Mouse (Mus musculus) lung, postnatal 10 days (tissue): ENCODE measurements around the gene Ttc9c.

Experiments
- DNase-seq: peaks from one replicate; pipeline ENCODE4 v3.0.0; 2021

The Ttc9c gene

GRCm38 (mm10) chr19:8829660-8830059, 10.5 kb upstream of the Ttc9c start, which contains the start of gene AC129217.1:
AC129217.1 (plus strand) TSS chr19:8829773.
- no peak for DNase-seq

- no peak for DNase-seq
Measured at GRCm38 (mm10) chr19:8822696-8823095, 3.6 kb upstream of the Ttc9c start.

GRCm38 (mm10) chr19:8821146-8821545, 2.0 kb upstream of the Ttc9c start:
- DNase-seq = no peak

GRCm38 (mm10) chr19:8820424-8820956, 1.4 kb upstream of the Ttc9c start:
- DNase-seq = no peak

- DNase-seq = peak; percentile 99
Measured at GRCm38 (mm10) chr19:8819596-8820423, 677 bp upstream of the Ttc9c start, which contains the start of gene Hnrnpul2. Hnrnpul2 (plus strand) TSS chr19:8820010.

GRCm38 (mm10) chr19:8818301-8818798, 783 bp downstream of the Ttc9c start:
- no peak for DNase-seq

GRCm38 (mm10) chr19:8817001-8817400, 2.1 kb downstream of the Ttc9c start:
- no peak for DNase-seq

- DNase-seq = no peak
Measured at GRCm38 (mm10) chr19:8815812-8816211, 3.3 kb downstream of the Ttc9c start.

- no peak for DNase-seq
Measured at GRCm38 (mm10) chr19:8806810-8807209, 12.3 kb downstream of the Ttc9c start.

- DNase-seq = no peak
Measured at GRCm38 (mm10) chr19:8803879-8804660, 15.1 kb downstream of the Ttc9c start.

GRCm38 (mm10) chr19:8803204-8803780, 15.8 kb downstream of the Ttc9c start:
- DNase-seq = no peak

GRCm38 (mm10) chr19:8802130-8802821, 16.9 kb downstream of the Ttc9c start, which contains the start of gene Zbtb3:
Zbtb3 (plus strand) TSS chr19:8802555.
- DNase-seq = peak; percentile 98

- DNase-seq = no peak
Measured at GRCm38 (mm10) chr19:8798947-8799315, 20.2 kb downstream of the Ttc9c start.

GRCm38 (mm10) chr19:8798264-8798946, 20.7 kb downstream of the Ttc9c start, which contains the start of gene Polr2g:
Polr2g (minus strand) TSS chr19:8798577.
- DNase-seq = peak; percentile 95

- DNase-seq = no peak
Measured at GRCm38 (mm10) chr19:8790171-8790570, 29.0 kb downstream of the Ttc9c start.

GRCm38 (mm10) chr19:8789171-8789570, 30.0 kb downstream of the Ttc9c start:
- no peak for DNase-seq

- DNase-seq = no peak
Measured at GRCm38 (mm10) chr19:8788521-8788920, 30.6 kb downstream of the Ttc9c start.

GRCm38 (mm10) chr19:8786008-8786781, 32.9 kb downstream of the Ttc9c start, which contains the start of gene Taf6l:
Taf6l (minus strand) TSS chr19:8786417.
- peak; percentile 96 for DNase-seq

GRCm38 (mm10) chr19:8774951-8775421, 44.1 kb downstream of the Ttc9c start:
- no peak for DNase-seq

- DNase-seq = peak; percentile 98
Measured at GRCm38 (mm10) chr19:8774086-8774835, 44.9 kb downstream of the Ttc9c start, which contains the start of gene Tmem179b. Tmem179b (minus strand) TSS chr19:8774467.
